Mouse (Mus musculus) embryonic fibroblast, embryonic 13.5 days (primary cell): Measurements from ENCODE around the gene Cers5.

Experiments used
- CTCF ChIP-seq: IDR thresholded peaks from 2 replicates; pipeline ENCODE4 v1.5.1; 2011; ENCODE audit warnings: mild to moderate bottlenecking, control low read depth, low read length, moderate library complexity, borderline replicate concordance; ENCODE audit not compliant: insufficient read depth
- POLR2A ChIP-seq: IDR thresholded peaks from 2 replicates; pipeline ENCODE4 v1.6.1; 2011; ENCODE audit warnings: low read depth, mild to moderate bottlenecking, control low read depth, low read length, moderate library complexity

GRCm38 (mm10) chr15:99714206-99714605, 58.5 kb downstream of the Cers5 start:
- no peak for TF ChIP-seq CTCF
- TF ChIP-seq POLR2A, result no peak
